Mouse (Mus musculus) thymus, adult 2 months (tissue): ENCODE data around the gene Ckap2. TPM values are rescaled to one million over a fixed set of nuclear protein-coding genes. Genes with fewer than 3 reads are reported as not detected.

Experiments
- DNase-seq: peaks from one replicate; pipeline ENCODE4 v3.0.0; 2021
- H3K27ac ChIP-seq: fragments of 200-500 bp; 2 replicates; pipeline ENCODE4 v1.5.1; 2012; ENCODE audit warnings: low read length, control low read depth; ENCODE audit not compliant: control insufficient read depth, insufficient read depth
- H3K27me3 ChIP-seq: fragments of 200-500 bp; 2 replicates; pipeline ENCODE4 v1.6.1; 2012; ENCODE audit warnings: mild to moderate bottlenecking, low read length, moderate library complexity, mixed read lengths; ENCODE audit not compliant: control insufficient read depth, insufficient read depth
- H3K36me3 ChIP-seq: fragments of 200-500 bp; 2 replicates; pipeline ENCODE4 v1.6.1; 2012; ENCODE audit warnings: mild to moderate bottlenecking, low read length, moderate library complexity; ENCODE audit not compliant: control insufficient read depth, insufficient read depth
- H3K4me1 ChIP-seq: fragments of 200-500 bp; replicated peaks from 2 replicates; pipeline ENCODE4 v1.6.1; 2012; ENCODE audit warnings: low read length; ENCODE audit not compliant: control insufficient read depth, insufficient read depth
- H3K4me3 ChIP-seq: fragments of 200-500 bp; 2 replicates; pipeline ENCODE4 v1.5.1; 2012; ENCODE audit warnings: mild to moderate bottlenecking, low read length, control low read depth, moderate library complexity; ENCODE audit not compliant: control insufficient read depth, insufficient read depth
- CTCF ChIP-seq: fragments of 200-500 bp; IDR thresholded peaks from 2 replicates; pipeline ENCODE4 v1.5.1; 2012; ENCODE audit warnings: mild to moderate bottlenecking, control low read depth, low read length, moderate library complexity, borderline replicate concordance; ENCODE audit not compliant: control insufficient read depth, poor library complexity, insufficient read depth; ENCODE audit errors: extremely low read depth
- POLR2A ChIP-seq: fragments of 200-500 bp; IDR thresholded peaks from 2 replicates; pipeline ENCODE4 v1.6.1; 2012; ENCODE audit warnings: mild to moderate bottlenecking, low read length, control low read depth, moderate library complexity; ENCODE audit not compliant: control insufficient read depth, poor library complexity, insufficient read depth; ENCODE audit errors: extremely low read depth
- WGBS: fragments of 180-500 bp; shearing (Covaris S2); methylation state at CpG from one replicate; pipeline ENCODE4 v1.1.7; 2018; 5-methylcytosine and 5-hydroxymethylcytosine counted together
- polyA plus RNA-seq: library from polyadenylated mRNA; depleted of rRNA; stranded (reverse); fragments of >200 nt; gene quantifications from 2 replicates; pipeline ENCODE4 v1.2.3, GENCODE M21; 2012; rRNA removed

Ckap2 gene
- 11.7 and 13.6 TPM in 2 replicates for polyA plus RNA-seq

- H3K36me3 ChIP-seq, result no peaks in the 10 kb centered on the region
- peaks cover 2% of the 10 kb centered on the region for H3K4me1 ChIP-seq
- DNase-seq, result peak; percentile 86
- peak within 1 kb of the TSS; percentile 75 for H3K4me3 ChIP-seq
- WGBS, result 3% methylated on average over 63 of the region's 63 CpGs
- no peak; the same call in 1 of the 2 replicates for TF ChIP-seq POLR2A
- TF ChIP-seq CTCF, result no peak
- no peaks in the 10 kb centered on the region for H3K27me3 ChIP-seq
- no peak within 1 kb of the TSS for H3K27ac ChIP-seq
Observed at GRCm38 (mm10) chr8:22185431-22186397, at the start of gene Ckap2. TSS of gene Ckap2 (minus strand) at chr8:22185819.

DNA sequence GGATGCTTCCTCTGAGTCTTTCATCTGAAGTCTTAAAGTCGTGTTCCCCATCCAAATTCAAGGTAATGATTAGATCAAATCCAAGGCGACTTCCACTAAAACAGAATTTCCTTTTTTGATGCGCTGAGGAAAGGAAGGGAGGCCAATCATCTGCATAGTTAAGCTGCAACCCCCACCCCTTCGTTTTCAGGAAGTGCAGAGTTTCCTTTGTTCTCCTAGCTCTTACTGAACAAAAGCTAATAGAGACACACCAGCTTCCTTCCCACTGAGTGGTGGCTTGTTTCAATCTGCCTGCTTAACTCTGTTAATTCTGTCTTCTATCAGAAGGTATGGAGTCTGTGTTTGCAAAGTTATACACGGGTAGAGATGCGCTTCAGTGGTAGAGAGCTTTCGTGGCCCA lies 43.0 kb upstream of the Ckap2 start:
- WGBS, result 4% methylated on average over 7 of the region's 7 CpGs
- Histone ChIP-seq H3K27me3 (no peaks in the 10 kb centered on the region), H3K4me3 (no peak overlapping the region), H3K36me3 (no peaks in the 10 kb centered on the region), H3K27ac (no peak overlapping the region), H3K4me1 (peaks cover 11% of the 10 kb centered on the region)
- DNase-seq, result peak; percentile 27
- TF ChIP-seq CTCF (no peak), POLR2A (no peak)

DNA sequence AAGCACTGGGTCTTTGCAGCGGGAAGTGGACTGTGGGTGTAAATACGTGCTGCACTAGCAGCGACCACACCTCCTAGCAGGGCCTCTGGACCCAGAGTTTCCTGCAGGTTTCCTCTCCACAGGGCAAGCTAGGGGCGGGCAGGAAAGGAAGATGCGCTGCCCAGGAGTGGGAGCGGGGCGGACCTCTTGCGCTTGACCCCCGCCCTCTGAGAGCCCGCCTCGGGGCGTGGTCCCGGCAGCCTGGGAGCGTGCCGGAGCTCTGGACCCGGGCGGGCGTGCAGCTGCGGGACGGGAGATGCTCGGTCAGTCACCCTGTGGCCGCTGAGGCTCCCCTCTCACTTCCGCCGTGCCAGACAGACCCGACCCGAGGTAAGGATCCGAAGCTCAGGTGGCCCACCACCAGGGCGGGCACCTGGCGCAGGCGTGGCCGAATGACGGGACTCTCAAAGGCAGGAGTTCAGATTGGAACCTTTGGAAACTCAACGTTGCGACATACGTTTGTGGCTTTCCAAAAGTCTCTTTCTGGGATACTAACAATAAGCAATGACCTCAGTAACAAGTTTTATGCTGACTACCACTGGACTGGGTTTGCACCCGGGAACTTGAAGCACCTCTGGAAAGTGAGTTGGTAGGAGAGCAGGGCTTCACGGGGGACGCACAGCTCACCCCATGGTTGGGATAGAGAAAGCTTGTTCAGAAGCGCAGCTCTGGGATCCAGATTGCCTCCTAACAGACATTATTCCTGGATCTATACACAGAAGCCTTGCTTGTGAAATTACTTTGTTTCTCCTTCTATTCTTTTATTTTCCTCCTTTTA lies 41.6 kb upstream of the Ckap2 start, which contains the start of gene Thsd1:
TSS of gene Thsd1 (plus strand) at position 253 of the 817 bp plus-strand sequence.
- no peak within 1 kb of the TSS for H3K27ac ChIP-seq
- H3K4me3 ChIP-seq, result peak within 1 kb of the TSS; percentile 66
- peak; percentile 44 for DNase-seq
- WGBS, result under 1% methylated on average over 39 of the region's 39 CpGs
- TF ChIP-seq CTCF (no peak), POLR2A (no peak)
- H3K36me3 ChIP-seq, result no peaks in the 10 kb centered on the region
- no peaks in the 10 kb centered on the region for H3K27me3 ChIP-seq
- peaks cover 11% of the 10 kb centered on the region for H3K4me1 ChIP-seq

- Histone ChIP-seq H3K4me1 (peaks cover 11% of the 10 kb centered on the region), H3K36me3 (no peaks in the 10 kb centered on the region), H3K27me3 (no peaks in the 10 kb centered on the region), H3K4me3 (no peak overlapping the region), H3K27ac (no peak overlapping the region)
- DNase-seq, result no peak
- WGBS, result 53% methylated on average over 8 of the region's 8 CpGs
- TF ChIP-seq CTCF (no peak), POLR2A (no peak)
Observed at GRCm38 (mm10) chr8:22226361-22226760, 40.7 kb upstream of the Ckap2 start.

DNA sequence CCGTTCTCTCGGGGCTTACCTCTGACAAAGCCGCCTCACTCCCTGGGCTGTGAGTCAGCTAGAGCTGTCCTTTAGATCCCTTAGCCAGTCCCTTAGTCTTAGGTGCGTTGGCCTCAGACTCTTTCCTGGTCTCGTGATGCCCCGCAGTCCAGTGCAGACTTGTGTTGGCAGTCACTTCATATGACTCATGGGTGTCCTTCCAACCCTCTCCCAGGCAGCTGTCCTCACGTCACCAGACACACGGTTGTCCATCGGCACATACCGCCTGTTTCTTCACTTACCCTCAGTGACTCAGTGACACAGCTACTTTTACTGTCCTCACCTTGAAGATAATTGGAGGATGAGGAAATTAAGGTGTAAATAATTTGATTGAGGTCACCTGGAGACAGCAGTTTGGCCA lies 29.2 kb upstream of the Ckap2 start:
- H3K4me3 ChIP-seq, result no peak overlapping the region
- WGBS, result 98% methylated on average over 10 of the region's 10 CpGs
- H3K27ac ChIP-seq, result no peak overlapping the region
- H3K36me3 ChIP-seq, result peaks cover 42% of the 10 kb centered on the region
- H3K27me3 ChIP-seq, result no peaks in the 10 kb centered on the region
- H3K4me1 ChIP-seq, result no peaks in the 10 kb centered on the region
- no peak for DNase-seq
- TF ChIP-seq CTCF (no peak), POLR2A (no peak)

GRCm38 (mm10) chr8:22209012-22209411 lies 23.4 kb upstream of the Ckap2 start:
- H3K4me3 ChIP-seq, result no peak overlapping the region
- 18% methylated on average over 5 of the region's 5 CpGs for WGBS
- H3K36me3 ChIP-seq, result peaks cover 26% of the 10 kb centered on the region
- DNase-seq, result no peak
- H3K27me3 ChIP-seq, result no peaks in the 10 kb centered on the region
- no peak overlapping the region for H3K27ac ChIP-seq
- no peaks in the 10 kb centered on the region; the same call in 1 of the 2 replicates for H3K4me1 ChIP-seq
- TF ChIP-seq POLR2A (no peak), CTCF (no peak)
